Mouse (Mus musculus): ENCODE measurements around the gene Hist1h4n.
"Not testable (repeated sequence)": the region's sequence is repeated elsewhere in the genome, so short reads cannot be mapped to it uniquely, and the experiment has no call there.

The Hist1h4n gene

DNA sequence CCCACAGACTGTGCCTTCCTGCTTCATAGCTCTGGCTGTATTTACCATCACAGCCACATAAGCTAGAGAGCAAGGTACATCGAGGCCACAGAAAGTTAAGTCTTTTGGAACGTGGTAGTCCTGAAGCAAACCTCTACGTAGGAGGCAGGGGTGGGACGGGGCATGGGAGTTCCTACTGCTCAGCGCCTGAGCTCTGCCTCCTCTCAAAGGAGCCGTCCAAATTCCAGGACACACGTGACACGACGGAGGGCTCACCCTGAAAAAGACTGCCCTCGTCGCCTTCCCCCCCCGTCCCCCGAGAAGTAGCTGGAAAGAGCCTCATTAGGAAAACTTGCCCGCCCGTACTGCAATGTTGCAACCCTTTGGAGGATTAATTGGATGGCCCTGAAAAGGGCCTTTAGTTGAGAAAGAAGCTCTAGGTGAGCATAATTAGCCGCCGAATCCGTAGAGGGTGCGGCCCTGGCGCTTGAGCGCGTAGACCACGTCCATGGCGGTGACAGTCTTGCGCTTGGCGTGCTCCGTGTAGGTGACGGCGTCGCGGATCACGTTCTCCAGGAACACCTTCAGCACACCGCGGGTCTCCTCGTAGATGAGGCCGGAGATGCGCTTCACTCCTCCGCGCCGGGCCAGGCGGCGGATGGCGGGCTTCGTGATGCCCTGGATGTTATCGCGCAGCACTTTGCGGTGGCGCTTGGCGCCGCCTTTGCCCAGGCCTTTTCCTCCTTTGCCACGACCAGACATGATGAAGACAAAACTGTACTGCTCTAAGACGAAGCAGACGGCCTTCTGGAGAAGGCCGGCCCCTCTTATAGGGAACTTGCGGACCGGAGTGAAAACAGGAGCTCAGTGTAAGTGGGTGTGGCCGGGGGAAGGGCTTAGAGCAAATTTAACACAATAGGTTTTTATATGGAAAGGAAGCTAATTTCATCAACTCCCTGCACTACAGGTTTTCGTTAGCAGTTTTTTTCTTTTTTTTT is at the start of gene Hist1h4n:
Gene Hist1h4n, minus strand, starts transcription at position 779 of the 977 bp plus-strand sequence.
- peak; percentile 27 for DNase-seq

GRCm38 (mm10) chr13:21880735-21881134 is 48.7 kb upstream of the Hist1h4n start:
- no peak for DNase-seq

GRCm38 (mm10) chr13:21865503-21865902 is 33.5 kb upstream of the Hist1h4n start:
- DNase-seq, result not testable (repeated sequence)

GRCm38 (mm10) chr13:21861608-21862007 is 29.6 kb upstream of the Hist1h4n start:
- DNase-seq, result no peak

GRCm38 (mm10) chr13:21855698-21856162 is 23.7 kb upstream of the Hist1h4n start:
- DNase-seq, result peak; percentile 11

DNA sequence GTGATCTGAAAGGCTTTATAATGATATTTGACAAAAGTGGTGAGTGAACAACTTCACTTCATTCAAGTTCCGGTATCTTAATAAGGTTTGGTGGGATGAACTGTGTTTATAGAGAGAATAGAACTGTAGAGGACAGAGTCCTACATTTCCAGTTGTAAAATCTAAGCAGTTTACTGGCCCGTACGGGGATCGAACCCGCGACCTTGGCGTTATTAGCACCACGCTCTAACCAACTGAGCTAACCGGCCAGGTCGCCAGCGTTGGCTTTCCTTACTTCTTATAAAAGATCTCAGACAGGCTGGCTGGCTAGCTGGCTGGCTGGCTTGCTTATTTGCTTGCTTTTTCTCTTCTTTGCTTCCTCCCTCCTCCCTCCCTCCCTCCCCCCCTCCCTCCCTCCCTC is 23.1 kb upstream of the Hist1h4n start:
- peak; percentile 37 for DNase-seq

- peak; percentile 15 for DNase-seq
Measured at GRCm38 (mm10) chr13:21852215-21852945, 20.4 kb upstream of the Hist1h4n start.

DNA sequence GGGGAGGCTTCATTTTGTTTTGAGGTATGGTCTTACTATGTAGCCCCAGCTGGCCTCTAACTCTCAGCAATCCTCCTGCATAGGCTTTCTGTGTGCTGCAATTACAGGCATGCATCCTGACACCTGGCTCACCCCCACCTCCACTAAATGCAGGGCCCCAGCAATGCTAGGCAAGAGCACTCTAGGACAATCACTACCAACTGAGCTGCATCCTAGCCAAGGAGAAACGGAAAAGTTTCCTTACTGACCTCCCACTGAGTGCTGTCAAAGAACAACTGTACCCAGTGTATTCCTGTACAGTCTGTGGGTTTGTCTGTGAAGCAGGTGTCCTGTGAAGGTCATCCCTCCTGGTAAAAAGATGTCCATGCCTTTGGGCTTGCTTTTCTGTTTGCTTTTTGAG is 18.7 kb upstream of the Hist1h4n start:
- DNase-seq, result not testable (repeated sequence)

GRCm38 (mm10) chr13:21847883-21848282 is 15.9 kb upstream of the Hist1h4n start:
- DNase-seq, result no peak

DNA sequence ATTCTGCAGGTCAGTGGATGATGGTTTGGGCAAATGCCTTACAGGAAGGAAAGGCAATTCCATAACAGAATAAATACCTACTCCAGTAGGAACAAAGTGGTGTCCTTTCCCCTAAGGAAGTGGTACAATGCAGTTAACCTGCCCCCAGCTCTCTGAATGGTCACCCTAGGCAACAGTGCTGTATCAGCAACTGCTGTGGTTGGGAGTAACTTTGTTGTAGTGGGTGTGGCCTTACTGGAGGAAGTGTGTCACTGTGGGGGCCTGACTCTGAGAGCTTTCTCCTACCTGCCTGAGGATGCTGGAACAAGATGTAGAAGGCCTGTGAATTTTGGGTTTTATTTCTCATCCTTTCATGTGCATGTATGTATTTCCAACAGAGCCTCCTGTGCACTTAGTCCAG is 14.4 kb upstream of the Hist1h4n start:
- DNase-seq, result not testable (repeated sequence)

DNA sequence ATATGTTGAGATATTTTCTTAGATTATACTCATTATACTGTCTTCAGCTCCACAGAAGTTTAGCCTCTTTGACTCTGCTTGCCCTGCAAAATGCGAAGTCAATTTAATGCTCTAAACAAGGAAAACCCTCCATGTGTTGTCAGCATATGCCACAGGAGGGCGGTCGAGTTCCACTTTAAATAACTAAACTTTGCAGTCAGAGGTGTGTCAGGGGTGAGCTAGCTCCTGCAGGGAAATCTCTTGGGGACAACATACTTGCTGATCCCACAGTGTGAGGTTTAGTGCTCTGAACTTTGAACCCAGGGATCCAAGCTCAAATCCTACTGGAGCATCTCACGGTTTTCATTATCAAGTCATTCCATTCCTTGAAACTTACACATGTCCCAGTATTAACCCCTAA is 8.5 kb upstream of the Hist1h4n start:
- DNase-seq, result not testable (repeated sequence)

DNA sequence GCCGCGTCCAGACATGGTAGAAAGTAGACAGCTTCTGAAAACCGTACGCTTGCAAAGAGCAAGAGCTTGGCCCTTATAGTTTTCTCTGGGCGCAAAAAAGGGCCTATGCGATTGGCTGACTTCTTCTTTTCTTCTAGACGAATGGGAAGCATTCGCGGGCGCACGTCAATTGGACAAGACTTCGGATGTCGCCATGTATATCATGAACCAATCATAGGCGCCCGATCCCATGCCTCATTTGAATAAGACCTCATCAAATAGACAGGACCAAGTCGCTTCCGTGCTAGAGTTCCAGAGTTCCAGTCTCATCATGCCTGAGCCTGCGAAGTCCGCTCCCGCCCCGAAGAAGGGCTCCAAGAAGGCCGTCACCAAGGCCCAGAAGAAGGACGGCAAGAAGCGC is 1.5 kb upstream of the Hist1h4n start, which contains the start of the genes Hist1h2ap and Hist1h2br:
Gene Hist1h2ap, minus strand, starts transcription at position 47 of the 400 bp plus-strand sequence.
Gene Hist1h2br, plus strand, starts transcription at position 283 of the 400 bp plus-strand sequence.
- not testable (repeated sequence) for DNase-seq

- DNase-seq, result no peak
Measured at GRCm38 (mm10) chr13:21830344-21830743, 1.7 kb downstream of the Hist1h4n start.

DNA sequence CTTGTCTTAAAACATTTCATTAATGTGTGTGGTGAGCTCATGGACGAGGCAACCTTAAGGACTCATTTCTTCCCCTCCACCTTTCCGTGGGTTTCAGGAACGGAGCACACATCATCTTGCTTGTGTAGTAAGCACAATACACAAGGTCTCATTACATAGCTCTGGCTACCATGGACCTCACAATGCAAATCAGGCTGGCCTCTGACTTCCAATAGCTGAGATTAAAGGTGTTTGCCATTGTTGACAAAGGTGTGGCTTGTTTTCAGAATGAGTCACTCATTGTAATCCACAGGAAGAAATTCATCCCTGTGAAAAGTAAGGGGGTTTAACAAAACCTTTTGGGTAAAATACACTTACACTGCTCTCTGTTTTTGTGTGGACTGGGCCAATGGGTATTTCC is 3.5 kb downstream of the Hist1h4n start:
- DNase-seq, result no peak

GRCm38 (mm10) chr13:21820082-21820890 is 11.7 kb downstream of the Hist1h4n start:
- not testable (repeated sequence) for DNase-seq

GRCm38 (mm10) chr13:21812092-21812491 is 19.9 kb downstream of the Hist1h4n start:
- not testable (repeated sequence) for DNase-seq

- peak; percentile 44 for DNase-seq
Measured at GRCm38 (mm10) chr13:21811539-21811938, 20.5 kb downstream of the Hist1h4n start, which contains the start of gene Hist1h4m. Hist1h4m (plus strand) TSS chr13:21811746.

DNA sequence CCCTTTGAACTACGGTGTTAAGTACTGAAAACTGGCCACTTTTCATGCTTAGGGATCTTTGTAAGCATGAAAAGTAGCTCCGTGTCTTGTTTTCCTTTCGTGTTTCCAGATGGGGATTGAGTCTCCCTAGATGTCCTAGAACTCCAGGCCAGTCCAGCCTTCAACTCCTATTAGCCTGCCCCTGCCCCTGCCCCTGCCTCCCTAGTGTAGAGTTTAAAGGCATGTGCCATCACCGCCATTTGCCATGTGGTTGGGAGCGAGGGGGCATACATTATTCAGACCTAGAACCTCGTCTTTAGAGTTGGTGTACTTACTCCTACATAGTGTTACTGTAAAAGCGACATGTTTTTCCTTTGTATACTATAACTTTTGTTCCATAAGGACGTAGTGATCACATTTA is 20.9 kb downstream of the Hist1h4n start:
- DNase-seq, result not testable (repeated sequence)

GRCm38 (mm10) chr13:21810073-21810472 is 21.9 kb downstream of the Hist1h4n start, which contains the start of the genes Hist1h2bq and Hist1h2ao:
Hist1h2bq (minus strand) TSS chr13:21810197.
Hist1h2ao (plus strand) TSS chr13:21810465.
- DNase-seq, result not testable (repeated sequence)

- not testable (repeated sequence) for DNase-seq
Measured at GRCm38 (mm10) chr13:21803058-21803457, 28.9 kb downstream of the Hist1h4n start.

GRCm38 (mm10) chr13:21797163-21797562 is 34.8 kb downstream of the Hist1h4n start:
- not testable (repeated sequence) for DNase-seq

GRCm38 (mm10) chr13:21795584-21795983 is 36.4 kb downstream of the Hist1h4n start:
- no peak for DNase-seq

All from kidney, postnatal 14 days (tissue).